Mouse (Mus musculus) liver, adult 2 months (tissue): ENCODE results near the gene Kat8.

ENCODE experiments used
- CTCF ChIP-seq: fragments of 200-500 bp; IDR thresholded peaks from 2 replicates; pipeline ENCODE4 v1.5.1; 2011; ENCODE audit warnings: low read depth, low read length, control low read depth
- POLR2A ChIP-seq: fragments of 200-500 bp; IDR thresholded peaks from 2 replicates; pipeline ENCODE4 v1.6.1; 2011; ENCODE audit warnings: low read length, control low read depth; ENCODE audit not compliant: insufficient read depth; ENCODE audit errors: extremely low read depth

DNA sequence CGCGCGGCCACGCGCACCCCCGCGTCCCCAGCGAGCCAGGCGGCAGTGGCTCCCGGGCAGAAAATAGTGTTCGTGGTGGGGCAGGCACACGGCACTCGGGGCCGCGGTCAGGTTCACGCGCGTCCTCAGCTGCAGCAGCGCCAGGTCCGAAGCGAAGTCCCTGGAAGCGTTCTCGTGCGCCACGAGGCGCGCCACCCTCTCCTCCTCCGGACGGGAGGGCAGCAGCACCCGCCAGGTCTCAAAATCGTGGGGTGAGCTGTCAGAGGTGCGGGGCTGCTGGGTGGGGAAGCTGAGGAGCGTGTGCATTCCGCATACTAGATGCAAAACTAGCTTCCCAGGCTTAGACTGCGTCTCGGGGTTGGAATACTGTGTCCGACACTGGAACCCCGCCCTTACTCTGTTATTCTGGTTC is 23.4 kb downstream of the Kat8 start:
- TF ChIP-seq POLR2A (no peak), CTCF (no peak)
